Mouse (Mus musculus) kidney, embryonic 16.5 days (tissue): ENCODE data around the gene Fsip1. TPM values are rescaled to one million over a fixed set of nuclear protein-coding genes. Genes with fewer than 3 reads are reported as not detected.
A peak's percentile ranks its signal among the peaks of the same experiment; 100 is the strongest.

ENCODE experiments used
- ATAC-seq: fragments of 200-750 bp; cut with Nextera tagmentation; 2 replicates; pipeline ENCODE4 v1.8.0; 2017; ENCODE audit warnings: moderate TSS enrichment; ENCODE audit not compliant: low FRiP score, low TSS enrichment
- H3K27ac ChIP-seq: fragments of 300-500 bp; sonication (generic); 2 replicates; pipeline ENCODE4 v1.5.1; 2014; ENCODE audit warnings: low read length
- H3K27me3 ChIP-seq: fragments of 300-500 bp; sonication (generic); 2 replicates; pipeline ENCODE4 v1.6.1; 2014; ENCODE audit warnings: low read length, control low read depth, mixed read lengths; ENCODE audit not compliant: insufficient read depth
- H3K36me3 ChIP-seq: fragments of 300-500 bp; sonication (generic); 2 replicates; pipeline ENCODE4 v1.6.1; 2014; ENCODE audit warnings: low read length, control low read depth, mixed read lengths; ENCODE audit not compliant: insufficient read depth
- H3K4me1 ChIP-seq: fragments of 300-500 bp; sonication (generic); 2 replicates; pipeline ENCODE4 v1.6.1; 2014; ENCODE audit warnings: low read length, control low read depth, mixed read lengths; ENCODE audit not compliant: insufficient read depth
- H3K4me2 ChIP-seq: fragments of 300-500 bp; sonication (generic); replicated peaks from 2 replicates; pipeline ENCODE4 v1.6.1; 2014; ENCODE audit warnings: low read depth, low read length
- H3K4me3 ChIP-seq: fragments of 300-500 bp; sonication (generic); 2 replicates; pipeline ENCODE4 v1.5.1; 2014; ENCODE audit warnings: mild to moderate bottlenecking, low read length
- H3K9ac ChIP-seq: fragments of 300-500 bp; sonication (generic); replicated peaks from 2 replicates; pipeline ENCODE4 v1.6.1; 2014; ENCODE audit warnings: low read length
- H3K9me3 ChIP-seq: fragments of 300-500 bp; sonication (generic); 2 replicates; pipeline ENCODE4 v1.6.1; 2016; ENCODE audit warnings: low read length, control low read depth
- WGBS: fragments of 180-500 bp; shearing (Covaris S2); extraction: QIAGEN DNeasy Blood & Tissue Kit; methylation state at CpG from one replicate; pipeline ENCODE4 v1.1.7; 2014; 5-methylcytosine and 5-hydroxymethylcytosine counted together
- microRNA-seq: library from miRNA; unstranded; fragments of <30 nt; microRNA quantifications from one replicate; pipeline ENCODE4, GENCODE M21; 2016
- polyA plus RNA-seq: library from polyadenylated mRNA; unstranded; fragments of >200 nt; fragmentation: Nextera tagmentation; extraction: Ambion mirVana; gene quantifications from 2 replicates; pipeline ENCODE4 v1.2.1, GENCODE M21; 2015

Fsip1 gene
- polyA plus RNA-seq, 1 experiment from 2014 or later: 0.70 TPM

GRCm38 (mm10) chr2:118099104-118099503 is 157.7 kb downstream of the Fsip1 start:
- WGBS: 62% methylated on average over 4 of the region's 4 CpGs
- Histone ChIP-seq H3K4me3 (no peak overlapping the region), H3K4me1 (no peaks in the 10 kb centered on the region), H3K27ac (no peak overlapping the region), H3K9ac (no peak overlapping the region), H3K36me3 (no peaks in the 10 kb centered on the region), H3K9me3 (no peaks in the 10 kb centered on the region), H3K4me2 (no peak overlapping the region), H3K27me3 (no peaks in the 10 kb centered on the region)
- ATAC-seq: no peak

GRCm38 (mm10) chr2:118091226-118091625 is 165.5 kb downstream of the Fsip1 start:
- no peaks in the 10 kb centered on the region for H3K36me3 ChIP-seq
- H3K9me3 ChIP-seq: no peaks in the 10 kb centered on the region
- H3K4me3 ChIP-seq: no peak overlapping the region
- WGBS: 86% methylated on average over 5 of the region's 5 CpGs
- H3K27me3 ChIP-seq: no peaks in the 10 kb centered on the region
- no peaks in the 10 kb centered on the region for H3K4me1 ChIP-seq
- H3K27ac ChIP-seq: no peak overlapping the region
- ATAC-seq: no peak
- no peak overlapping the region for H3K9ac ChIP-seq
- no peak overlapping the region for H3K4me2 ChIP-seq

GRCm38 (mm10) chr2:118087044-118087726 is 169.6 kb downstream of the Fsip1 start:
- ATAC-seq: peak; percentile 74; the same call in 1 of the 2 replicates
- Histone ChIP-seq H3K27ac (no peak overlapping the region), H3K27me3 (no peaks in the 10 kb centered on the region), H3K9ac (no peak overlapping the region), H3K9me3 (no peaks in the 10 kb centered on the region), H3K4me2 (no peak overlapping the region), H3K4me3 (no peak overlapping the region), H3K36me3 (no peaks in the 10 kb centered on the region), H3K4me1 (0 out of 2 replicates have a peak, but pooled peaks cover 5% of the 10 kb centered on the region)
- 45% methylated on average over 10 of the region's 10 CpGs for WGBS

GRCm38 (mm10) chr2:118085647-118086046 is 171.1 kb downstream of the Fsip1 start:
- H3K9me3 ChIP-seq: no peaks in the 10 kb centered on the region
- WGBS: 51% methylated on average over 2 of the region's 2 CpGs
- H3K9ac ChIP-seq: no peak overlapping the region
- H3K4me1 ChIP-seq: 0 out of 2 replicates have a peak, but pooled peaks cover 5% of the 10 kb centered on the region
- H3K4me3 ChIP-seq: no peak overlapping the region
- no peaks in the 10 kb centered on the region for H3K36me3 ChIP-seq
- no peak for ATAC-seq
- no peaks in the 10 kb centered on the region for H3K27me3 ChIP-seq
- H3K4me2 ChIP-seq: no peak overlapping the region
- H3K27ac ChIP-seq: no peak overlapping the region

- no peak overlapping the region for H3K4me3 ChIP-seq
- no peaks in the 10 kb centered on the region for H3K36me3 ChIP-seq
- H3K4me2 ChIP-seq: no peak overlapping the region
- no peak overlapping the region for H3K27ac ChIP-seq
- no peaks in the 10 kb centered on the region for H3K9me3 ChIP-seq
- H3K27me3 ChIP-seq: no peaks in the 10 kb centered on the region
- H3K9ac ChIP-seq: no peak overlapping the region
- no peak for ATAC-seq
- WGBS: 76% methylated on average over 3 of the region's 3 CpGs
- H3K4me1 ChIP-seq: 0 out of 2 replicates have a peak, but pooled peaks cover 5% of the 10 kb centered on the region
Observed at GRCm38 (mm10) chr2:118084693-118085092, 172.1 kb downstream of the Fsip1 start.

GRCm38 (mm10) chr2:118083652-118084051 is 173.1 kb downstream of the Fsip1 start:
- 53% methylated on average over 6 of the region's 6 CpGs for WGBS
- H3K27ac ChIP-seq: no peak overlapping the region
- no peaks in the 10 kb centered on the region for H3K36me3 ChIP-seq
- H3K9ac ChIP-seq: no peak overlapping the region
- H3K4me1 ChIP-seq: 0 out of 2 replicates have a peak, but pooled peaks cover 5% of the 10 kb centered on the region
- H3K4me3 ChIP-seq: no peak overlapping the region
- no peaks in the 10 kb centered on the region for H3K27me3 ChIP-seq
- no peak for ATAC-seq
- no peak overlapping the region for H3K4me2 ChIP-seq
- no peaks in the 10 kb centered on the region for H3K9me3 ChIP-seq

- Histone ChIP-seq H3K27me3 (no peaks in the 10 kb centered on the region), H3K9ac (no peak overlapping the region), H3K4me1 (0 out of 2 replicates have a peak, but pooled peaks cover 5% of the 10 kb centered on the region), H3K27ac (no peak overlapping the region), H3K9me3 (no peaks in the 10 kb centered on the region), H3K4me3 (no peak overlapping the region), H3K36me3 (no peaks in the 10 kb centered on the region), H3K4me2 (no peak overlapping the region)
- no peak for ATAC-seq
- 89% methylated on average over 5 of the region's 5 CpGs for WGBS
Observed at GRCm38 (mm10) chr2:118081581-118081980, 175.2 kb downstream of the Fsip1 start.

Small RNA genes within 50 kb of the gene (microRNA-seq; reads per million reads assigned to microRNA genes)
- gene Gm22800: not detected

Other genes starting within 250 kb of the Fsip1 start
- 50.9 and 54.6 TPM in 2 replicates for gene Thbs1, start 145.1 kb downstream of the Fsip1 start, polyA plus RNA-seq
- gene Gpr176, start 116.5 kb upstream of the Fsip1 start, polyA plus RNA-seq: 1.4 and 1.5 TPM in 2 replicates
- gene Eif2ak4, start 131.7 kb upstream of the Fsip1 start, polyA plus RNA-seq: 12.5 and 13.4 TPM in 2 replicates
- 216 and 231 TPM in 2 replicates for gene Srp14, start 222.7 kb upstream of the Fsip1 start, polyA plus RNA-seq